In the genomic region with DNA sequence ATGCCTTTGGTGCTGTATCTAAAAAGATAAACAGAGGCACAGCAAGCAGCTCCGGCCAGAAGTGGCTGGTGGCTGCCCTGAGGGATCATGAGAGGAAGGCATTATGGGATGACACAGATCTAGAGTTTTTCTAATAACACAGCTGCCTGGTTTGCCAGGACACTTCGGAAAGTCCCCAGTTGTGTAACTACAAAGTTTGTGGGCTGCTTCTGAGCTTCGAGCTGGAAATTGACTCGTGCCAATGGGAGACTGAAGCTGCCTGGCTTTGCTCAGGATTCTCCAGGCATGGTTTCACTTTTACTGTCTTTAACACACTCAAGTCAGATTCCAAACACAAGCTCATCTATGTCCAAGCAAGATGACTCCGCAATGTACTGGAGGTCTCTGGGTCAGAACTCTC, we compare ENCODE assay signal across 13 mouse cellular contexts.
"Had no signal": no experiment of that assay in that cellular context is flagged by ENCODE, and none has a peak within 500 bp of the region (broad histone marks: within the 10 kb centered on the region; RNA-seq: fewer than 3 reads in every experiment).

No protein-coding gene starts in this region.

- ATAC-seq: midbrain, embryonic 15.5 days had no signal

- DNase-seq: kidney, postnatal 10 days; kidney, postnatal 4 days; left cerebral cortex, postnatal 4 days; lung, adult 2 months; lung, postnatal 10 days; spleen, adult 18-20 months; thymus, adult 2 months; thymus, postnatal 25 days had no signal

- H3K27me3 ChIP-seq: limb, embryonic 13.5 days; liver, embryonic 15.5 days; midbrain, embryonic 15.5 days; neural tube, embryonic 12.5 days; stomach, embryonic 15.5 days had no signal
